In the genomic region with DNA sequence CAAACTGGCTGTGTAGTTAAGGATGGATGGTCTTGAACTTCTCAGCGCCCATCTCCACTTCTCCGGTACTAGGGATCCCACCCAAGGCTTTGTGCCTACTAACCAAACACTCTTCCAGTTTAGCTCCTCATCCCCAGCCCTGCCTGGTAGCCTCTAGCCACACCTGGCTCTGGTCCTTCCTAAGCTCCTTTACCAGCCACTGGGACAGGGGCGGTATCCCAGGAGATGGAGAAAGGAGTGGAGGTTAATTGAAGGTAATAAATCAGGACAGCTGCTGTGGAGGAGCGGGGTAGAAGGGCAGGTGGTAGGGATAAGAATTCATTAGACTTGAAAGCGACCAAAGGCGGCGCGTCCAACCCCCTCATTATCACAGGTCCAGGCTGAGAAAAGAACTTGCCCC, we compare ENCODE assay signal across 14 mouse cellular contexts. TPM values are rescaled to one million over a fixed set of nuclear protein-coding genes. Genes with fewer than 3 reads are reported as not detected.
DNase-seq lines count a peak whose midpoint lies in the region; ATAC-seq and TF ChIP-seq lines count a peak whose summit lies in the region.
"Had no signal": no experiment of that assay in that cellular context is flagged by ENCODE, and none has a peak within 500 bp of the region (broad histone marks: within the 10 kb centered on the region; RNA-seq: fewer than 3 reads in every experiment).

No protein-coding gene starts in this region.

- no peaks in the 10 kb centered on the region for H3K9me3 ChIP-seq in hindbrain, embryonic 11.5 days (ENCODE audit: control insufficient read depth, low read length)
- no peaks in the 10 kb centered on the region for H3K9me3 ChIP-seq in hindbrain, embryonic 14.5 days (ENCODE audit: control insufficient read depth, low read length)
- no peaks in the 10 kb centered on the region for H3K9me3 ChIP-seq in neural tube, embryonic 15.5 days (replicated peaks)
- H3K9me3 ChIP-seq: embryonic facial prominence, embryonic 15.5 days had no signal

- no peak for TF ChIP-seq POLR2A in testis, adult 2 months (IDR thresholded peaks at IDR 0.05; ENCODE audit: control insufficient read depth, low read depth, low read length)

- peak; percentile 55 for DNase-seq in embryo, embryonic 10.5 days (ENCODE audit: low spot score)
- DNase-seq in embryo, embryonic 9.5 days (ENCODE audit: extremely low spot score) = no peak
- DNase-seq in hindbrain, embryonic 11.5 days (ENCODE audit: low spot score) = peak; percentile 48
- DNase-seq in hindbrain, embryonic 14.5 days (ENCODE audit: low spot score) = no peak
- no peak for DNase-seq in testis, postnatal 10 days (ENCODE audit: low spot score)
- no peak for DNase-seq in thymus, postnatal 10 days (ENCODE audit: low spot score in 2 of 2)
- DNase-seq: adrenal gland, postnatal 25 days; cerebellum, adult 11-12 months; kidney, postnatal 14 days had no signal

- H3K27me3 ChIP-seq in hindbrain, embryonic 11.5 days (ENCODE audit: control insufficient read depth, insufficient read depth, low read length) = peaks cover 52% of the 10 kb centered on the region
- peaks cover 62% of the 10 kb centered on the region for H3K27me3 ChIP-seq in hindbrain, embryonic 14.5 days (ENCODE audit: control insufficient read depth, insufficient read depth, low read length)
- peaks cover 2% of the 10 kb centered on the region for H3K27me3 ChIP-seq in testis, adult 2 months (ENCODE audit: control insufficient read depth, insufficient read depth, low read length)
- peaks cover 80% of the 10 kb centered on the region for H3K27me3 ChIP-seq in neural tube, embryonic 15.5 days (replicated peaks)

- no peak overlapping the region for H3K9ac ChIP-seq in hindbrain, embryonic 11.5 days (ENCODE audit: low read depth, low read length)
- H3K9ac ChIP-seq in hindbrain, embryonic 14.5 days = no peak overlapping the region
- H3K9ac ChIP-seq in neural tube, embryonic 15.5 days (replicated peaks) = no peak overlapping the region

- H3K4me1 ChIP-seq in hindbrain, embryonic 11.5 days (replicated peaks; ENCODE audit: control insufficient read depth, insufficient read depth, low read length) = peaks cover 11% of the 10 kb centered on the region
- 0 out of 2 replicates have a peak, but pooled peaks cover 11% of the 10 kb centered on the region for H3K4me1 ChIP-seq in hindbrain, embryonic 14.5 days (replicated peaks; ENCODE audit: control insufficient read depth, insufficient read depth, low read length)
- peaks cover 19% of the 10 kb centered on the region for H3K4me1 ChIP-seq in testis, adult 2 months (ENCODE audit: control insufficient read depth, insufficient read depth, low read length)
- peaks cover 39% of the 10 kb centered on the region for H3K4me1 ChIP-seq in neural tube, embryonic 15.5 days

- H3K4me2 ChIP-seq in hindbrain, embryonic 11.5 days (replicated peaks; ENCODE audit: low read depth, low read length) = no peak overlapping the region
- no peak overlapping the region; the same call in 1 of the 2 replicates for H3K4me2 ChIP-seq in hindbrain, embryonic 14.5 days (replicated peaks)
- peak overlapping the region; percentile 97 for H3K4me2 ChIP-seq in neural tube, embryonic 15.5 days

- no peak overlapping the region for H3K4me3 ChIP-seq in hindbrain, embryonic 11.5 days (ENCODE audit: low read depth, low read length)
- H3K4me3 ChIP-seq in hindbrain, embryonic 14.5 days (replicated peaks; ENCODE audit: low read length) = no peak overlapping the region; the same call in 1 of the 2 replicates
- peak overlapping the region; percentile 79 for H3K4me3 ChIP-seq in testis, adult 2 months (ENCODE audit: control insufficient read depth, low read depth, low read length)
- peak overlapping the region; percentile 60; the same call in 1 of the 2 replicates for H3K4me3 ChIP-seq in neural tube, embryonic 15.5 days (replicated peaks)

- no peak for TF ChIP-seq CTCF in testis, adult 2 months (IDR thresholded peaks at IDR 0.05; ENCODE audit: control insufficient read depth, insufficient read depth, insufficient replicate concordance, low read depth, low read length)

- no peaks in the 10 kb centered on the region for H3K36me3 ChIP-seq in hindbrain, embryonic 11.5 days (ENCODE audit: control insufficient read depth, insufficient read depth, low read length)
- no peaks in the 10 kb centered on the region for H3K36me3 ChIP-seq in hindbrain, embryonic 14.5 days (replicated peaks; ENCODE audit: control insufficient read depth, insufficient read depth)
- H3K36me3 ChIP-seq in testis, adult 2 months (ENCODE audit: control insufficient read depth, insufficient read depth, low read length) = no peaks in the 10 kb centered on the region
- no peaks in the 10 kb centered on the region for H3K36me3 ChIP-seq in neural tube, embryonic 15.5 days
- H3K36me3 ChIP-seq: embryonic facial prominence, embryonic 15.5 days had no signal

- no peak for ATAC-seq in hindbrain, embryonic 11.5 days (ENCODE audit: low FRiP score)
- no peak for ATAC-seq in hindbrain, embryonic 14.5 days (ENCODE audit: low FRiP score)
- no peak for ATAC-seq in neural tube, embryonic 15.5 days (ENCODE audit: low FRiP score)

- 9% methylated on average over 7 of the region's 8 CpGs for WGBS in hindbrain, embryonic 11.5 days
- 4% methylated on average over 8 of the region's 8 CpGs for WGBS in hindbrain, embryonic 14.5 days
- under 1% methylated on average over 8 of the region's 8 CpGs for WGBS in neural tube, embryonic 15.5 days

- no peak overlapping the region for H3K27ac ChIP-seq in hindbrain, embryonic 11.5 days (ENCODE audit: low read depth, low read length)
- no peak overlapping the region for H3K27ac ChIP-seq in hindbrain, embryonic 14.5 days
- H3K27ac ChIP-seq in testis, adult 2 months (ENCODE audit: control insufficient read depth, insufficient read depth, low read depth, low read length) = no peak overlapping the region
- H3K27ac ChIP-seq in neural tube, embryonic 15.5 days (replicated peaks) = no peak overlapping the region
- H3K27ac ChIP-seq: left cerebral cortex, adult 2 months had no signal

RNA-seq across cellular contexts. Expression of a gene that starts 2.2 kb away (rescaled TPM):
- 0.11 and 0.31 TPM in 2 replicates for polyA plus RNA-seq in hindbrain, embryonic 11.5 days (2014; fragmentation: Nextera tagmentation; extraction: Ambion mirVana)
- not detected in 2 replicates for polyA plus RNA-seq in hindbrain, embryonic 14.5 days (2014; fragmentation: Nextera tagmentation; extraction: Ambion mirVana)
- polyA plus RNA-seq in testis, adult 2 months (2012; rRNA removed) = 2.4 and 6.4 TPM in 2 replicates
- 0.23 TPM in 1 of 2 replicates, not detected in the other for polyA plus RNA-seq in neural tube, embryonic 15.5 days (2015; fragmentation: Nextera tagmentation; extraction: Ambion mirVana)

RNA-seq across cellular contexts. Expression of a gene that starts 19.4 kb away (rescaled TPM):
- polyA plus RNA-seq in hindbrain, embryonic 11.5 days (2014; fragmentation: Nextera tagmentation; extraction: Ambion mirVana) = not detected in 2 replicates
- not detected in 2 replicates for polyA plus RNA-seq in hindbrain, embryonic 14.5 days (2014; fragmentation: Nextera tagmentation; extraction: Ambion mirVana)
- 72.2 and 94.1 TPM in 2 replicates for polyA plus RNA-seq in testis, adult 2 months (2012; rRNA removed)
- not detected in 2 replicates for polyA plus RNA-seq in neural tube, embryonic 15.5 days (2015; fragmentation: Nextera tagmentation; extraction: Ambion mirVana)
- polyA plus RNA-seq: embryonic facial prominence, embryonic 15.5 days; lung, embryonic 16.5 days had no signal

RNA-seq across cellular contexts. Expression of a gene that starts 22.2 kb away (rescaled TPM):
- 11.4 and 12.1 TPM in 2 replicates for polyA plus RNA-seq in hindbrain, embryonic 11.5 days (2014; fragmentation: Nextera tagmentation; extraction: Ambion mirVana)
- 24.0 and 24.7 TPM in 2 replicates for polyA plus RNA-seq in hindbrain, embryonic 14.5 days (2014; fragmentation: Nextera tagmentation; extraction: Ambion mirVana)
- polyA plus RNA-seq in testis, adult 2 months (2012; rRNA removed) = 249 and 266 TPM in 2 replicates
- polyA plus RNA-seq in neural tube, embryonic 15.5 days (2015; fragmentation: Nextera tagmentation; extraction: Ambion mirVana) = 26.4 and 28.9 TPM in 2 replicates

Comparison
In these comparisons a context has a peak if more than half of its experiments do, and no peak if none do; other contexts are left out.
1. DNase-seq: peak in embryo, embryonic 10.5 days (single experiment) and hindbrain, embryonic 11.5 days (single experiment); none in embryo, embryonic 9.5 days (single experiment), hindbrain, embryonic 14.5 days (single experiment), testis, postnatal 10 days (single experiment) and thymus, postnatal 10 days (0 of 2).
2. H3K4me3 ChIP-seq: peak in testis, adult 2 months (single experiment) and neural tube, embryonic 15.5 days (single experiment); none in hindbrain, embryonic 11.5 days (single experiment) and hindbrain, embryonic 14.5 days (single experiment).
3. RNA of a gene that starts 19.4 kb away (polyA plus RNA-seq): 72.2 to 94.1 TPM in testis, adult 2 months; not detected in hindbrain, embryonic 14.5 days, not detected in hindbrain, embryonic 11.5 days and not detected in neural tube, embryonic 15.5 days; every median in the first group is over 10 times any median in the second.